In the genomic region with DNA sequence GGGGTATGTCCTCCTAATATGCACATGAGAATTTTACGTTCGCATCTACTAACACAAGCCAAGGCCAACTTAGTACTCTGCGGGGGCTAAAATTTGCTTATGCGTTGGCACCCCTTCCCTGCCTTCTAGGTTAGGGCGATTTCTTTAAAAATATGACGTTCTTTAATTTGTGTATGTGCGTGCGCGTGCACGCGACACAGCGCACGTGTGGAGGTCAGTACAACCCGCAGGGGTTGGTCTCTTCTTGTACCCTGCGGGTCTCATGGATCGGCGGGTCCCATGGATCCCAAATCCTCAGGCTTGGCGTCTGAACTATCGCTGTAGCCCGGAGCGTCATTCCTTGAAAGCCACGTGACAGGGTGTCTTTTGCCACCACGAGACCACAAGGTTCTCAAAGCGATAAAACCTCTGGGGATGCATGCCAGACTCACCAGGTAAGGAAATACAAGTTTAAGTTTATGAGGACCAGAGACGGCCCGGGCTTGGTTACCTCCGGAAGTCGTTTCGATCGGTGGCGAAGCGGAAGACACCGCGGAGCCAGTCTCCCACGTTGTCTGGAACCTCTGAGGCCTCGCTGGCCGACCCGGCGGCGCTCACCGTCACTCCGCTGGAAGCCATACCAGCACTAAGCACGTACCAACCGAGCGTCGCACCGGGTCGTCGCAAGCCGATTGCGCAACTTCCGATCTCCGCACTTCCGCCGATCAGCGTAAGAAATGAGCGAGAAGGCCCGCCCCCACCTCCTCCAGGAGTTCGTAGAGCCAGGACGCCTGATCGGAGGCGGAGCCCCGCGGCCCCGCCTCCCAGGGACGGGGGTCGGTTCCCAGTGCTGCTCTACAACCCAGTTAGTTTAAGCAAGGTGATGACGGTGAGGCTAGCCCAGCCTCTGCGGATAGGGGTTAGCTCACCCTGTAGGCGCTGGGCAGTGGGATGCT, we compare ENCODE assay signal across 8 mouse cellular contexts. TPM values are rescaled to one million over a fixed set of nuclear protein-coding genes. Genes with fewer than 3 reads are reported as not detected.
A peak's percentile ranks its signal among the peaks of the same experiment; 100 is the strongest.
DNase-seq lines count a peak whose midpoint lies in the region; ATAC-seq and TF ChIP-seq lines count a peak whose summit lies in the region.

No protein-coding gene starts in this region.

- no peaks in the 10 kb centered on the region for H3K9me3 ChIP-seq in hindbrain, embryonic 10.5 days
- no peaks in the 10 kb centered on the region for H3K9me3 ChIP-seq in lung, postnatal 0 days (ENCODE audit: low read length)

- H3K9ac ChIP-seq in lung, postnatal 0 days (replicated peaks; ENCODE audit: low read depth), result peak overlapping the region; percentile 78

- peak overlapping the region; percentile 92 for H3K27ac ChIP-seq in hindbrain, embryonic 10.5 days
- peak overlapping the region; percentile 87 for H3K27ac ChIP-seq in lung, postnatal 0 days (ENCODE audit: low read length)

- H3K27me3 ChIP-seq in hindbrain, embryonic 10.5 days (ENCODE audit: insufficient read depth, poor library complexity, severe bottlenecking), result peaks cover 33% of the 10 kb centered on the region
- no peaks in the 10 kb centered on the region for H3K27me3 ChIP-seq in lung, postnatal 0 days (replicated peaks; ENCODE audit: insufficient read depth, low read length)

- under 1% methylated on average over 70 of the region's 70 CpGs for WGBS in hindbrain, embryonic 10.5 days
- WGBS in lung, postnatal 0 days, result under 1% methylated on average over 70 of the region's 70 CpGs

- peak overlapping the region; percentile 85 for H3K4me3 ChIP-seq in hindbrain, embryonic 10.5 days
- H3K4me3 ChIP-seq in lung, postnatal 0 days (ENCODE audit: low read depth, low read length), result peak overlapping the region; percentile 74

- H3K4me2 ChIP-seq in lung, postnatal 0 days (replicated peaks; ENCODE audit: low read depth, low read length), result peak overlapping the region; percentile 99

- TF ChIP-seq EP300 in lung, postnatal 0 days (IDR thresholded peaks at IDR 0.05), result 0 out of 2 replicates have a peak, but pooled peaks have one; percentile 14

- TF ChIP-seq CTCF in lung, postnatal 0 days (IDR thresholded peaks at IDR 0.05), result no peak

- H3K36me3 ChIP-seq in hindbrain, embryonic 10.5 days, result peaks cover 40% of the 10 kb centered on the region
- H3K36me3 ChIP-seq in lung, postnatal 0 days (ENCODE audit: insufficient read depth, low read length), result peaks cover 7% of the 10 kb centered on the region; the same call in 1 of the 2 replicates

- H3K4me1 ChIP-seq in hindbrain, embryonic 10.5 days (replicated peaks), result peaks cover 37% of the 10 kb centered on the region
- H3K4me1 ChIP-seq in lung, postnatal 0 days (ENCODE audit: insufficient read depth, low read depth, low read length), result peaks cover 8% of the 10 kb centered on the region; the same call in 1 of the 2 replicates

- DNase-seq in MN1 (ENCODE audit: low spot score), result peak; percentile 98
- DNase-seq in cerebellum, adult 9-10 months, result peak; percentile 93
- DNase-seq in hindbrain, embryonic 10.5 days (ENCODE audit: low spot score), result peak; percentile 96
- DNase-seq in layer of hippocampus, adult 9-11 months, result peak; percentile 97
- peak; percentile 98 for DNase-seq in lung, postnatal 0 days (ENCODE audit: low spot score)
- DNase-seq in ovary, postnatal 14 days (ENCODE audit: low spot score), result peak; percentile 85
- DNase-seq in thymus, postnatal 14 days, result peak; percentile 95

- ATAC-seq in frontal cortex, adult (ENCODE audit: low TSS enrichment), result peak; percentile 69
- peak; percentile 93 for ATAC-seq in lung, postnatal 0 days

RNA-seq across cellular contexts. Expression of a gene that starts 0.5 kb away (rescaled TPM):
- 369 and 408 TPM in 2 replicates for polyA plus RNA-seq in hindbrain, embryonic 10.5 days (2016; fragmentation: Nextera tagmentation; extraction: Ambion mirVana)
- polyA plus RNA-seq in lung, postnatal 0 days (2015; fragmentation: Nextera tagmentation; extraction: Ambion mirVana), result 303 and 324 TPM in 2 replicates

RNA-seq across cellular contexts. Expression of a gene that starts 1.2 kb away (rescaled TPM):
- 9.5 and 12.7 TPM in 2 replicates for polyA plus RNA-seq in hindbrain, embryonic 10.5 days (2016; fragmentation: Nextera tagmentation; extraction: Ambion mirVana)
- polyA plus RNA-seq in lung, postnatal 0 days (2015; fragmentation: Nextera tagmentation; extraction: Ambion mirVana), result 4.1 TPM in 2 replicates

RNA-seq across cellular contexts. Expression of a gene that starts 6.6 kb away (rescaled TPM):
- polyA plus RNA-seq in hindbrain, embryonic 10.5 days (2016; fragmentation: Nextera tagmentation; extraction: Ambion mirVana), result 0.27 and 0.86 TPM in 2 replicates
- polyA plus RNA-seq in lung, postnatal 0 days (2015; fragmentation: Nextera tagmentation; extraction: Ambion mirVana), result 0.18 and 0.42 TPM in 2 replicates

RNA-seq across cellular contexts. Expression of a gene that starts 6.9 kb away (rescaled TPM):
- 0.34 and 0.66 TPM in 2 replicates for polyA plus RNA-seq in hindbrain, embryonic 10.5 days (2016; fragmentation: Nextera tagmentation; extraction: Ambion mirVana)
- 0.94 and 1.9 TPM in 2 replicates for polyA plus RNA-seq in lung, postnatal 0 days (2015; fragmentation: Nextera tagmentation; extraction: Ambion mirVana)

RNA-seq across cellular contexts. Expression of a gene that starts 39.0 kb away (rescaled TPM):
- 0.15 TPM in 1 of 2 replicates, not detected in the other for polyA plus RNA-seq in hindbrain, embryonic 10.5 days (2016; fragmentation: Nextera tagmentation; extraction: Ambion mirVana)
- 22.6 and 25.4 TPM in 2 replicates for polyA plus RNA-seq in lung, postnatal 0 days (2015; fragmentation: Nextera tagmentation; extraction: Ambion mirVana)

Comparison
In these comparisons a context has a peak if more than half of its experiments do, and no peak if none do; other contexts are left out.
1. Peak in every context shown above with its lines: DNase-seq, ATAC-seq, H3K4me3 ChIP-seq and H3K27ac ChIP-seq.